Mouse (Mus musculus) cerebellum, adult 2 months (tissue): ENCODE results near the gene Map4k2. TPM values are rescaled to one million over a fixed set of nuclear protein-coding genes. Genes with fewer than 3 reads are reported as not detected.

Experiments
- DNase-seq, 2 experiments: peaks; one replicate each; pipeline ENCODE4 v3.0.0; 2021
- H3K27ac ChIP-seq: fragments of 200-500 bp; 2 replicates; pipeline ENCODE4 v1.5.1; 2012; ENCODE audit warnings: low read length, control low read depth, inconsistent platforms; ENCODE audit not compliant: insufficient read depth
- H3K27me3 ChIP-seq: fragments of 200-500 bp; 2 replicates; pipeline ENCODE4 v1.6.1; 2012; ENCODE audit warnings: inconsistent platforms, mild to moderate bottlenecking, low read length, moderate library complexity; ENCODE audit not compliant: control insufficient read depth, insufficient read depth
- H3K4me1 ChIP-seq: fragments of 200-500 bp; 2 replicates; pipeline ENCODE4 v1.6.1; 2011; ENCODE audit warnings: low read length; ENCODE audit not compliant: control insufficient read depth, insufficient read depth
- H3K4me3 ChIP-seq: fragments of 200-500 bp; replicated peaks from 2 replicates; pipeline ENCODE3; 2011; ENCODE audit warnings: mild to moderate bottlenecking, low read depth, low read length, control low read depth; ENCODE audit not compliant: insufficient read depth
- CTCF ChIP-seq: fragments of 200-500 bp; IDR thresholded peaks from 2 replicates; pipeline ENCODE4 v1.5.1; 2011; ENCODE audit warnings: low read depth, mild to moderate bottlenecking, control low read depth, low read length, moderate library complexity, borderline replicate concordance; ENCODE audit not compliant: insufficient read depth
- POLR2A ChIP-seq: fragments of 200-500 bp; IDR thresholded peaks from 2 replicates; pipeline ENCODE4 v1.6.1; 2011; ENCODE audit warnings: low read length, control low read depth, borderline replicate concordance; ENCODE audit not compliant: insufficient read depth
- WGBS: fragments of 180-500 bp; shearing (Covaris S2); methylation state at CpG from one replicate; pipeline ENCODE4 v1.1.7; 2018; 5-methylcytosine and 5-hydroxymethylcytosine counted together
- polyA plus RNA-seq: library from polyadenylated mRNA; depleted of rRNA; stranded (reverse); fragments of >200 nt; gene quantifications from 2 replicates; pipeline ENCODE4 v1.2.3, GENCODE M21; 2012

The Map4k2 gene
- polyA plus RNA-seq, 1 experiment: 317 TPM

GRCm38 (mm10) chr19:6351431-6352106 is 10.6 kb downstream of the Map4k2 start:
- no peaks in the 10 kb centered on the region for H3K4me1 ChIP-seq
- TF ChIP-seq CTCF (no peak), POLR2A (no peak)
- H3K27me3 ChIP-seq: no peaks in the 10 kb centered on the region
- 30% methylated on average over 14 of the region's 14 CpGs for WGBS
- H3K27ac ChIP-seq: no peak overlapping the region
- no peak overlapping the region for H3K4me3 ChIP-seq
- no peak for DNase-seq

GRCm38 (mm10) chr19:6352107-6352505 is 11.2 kb downstream of the Map4k2 start:
- 96% methylated on average over 2 of the region's 2 CpGs for WGBS
- DNase-seq: no peak
- TF ChIP-seq CTCF (no peak), POLR2A (no peak)

DNA sequence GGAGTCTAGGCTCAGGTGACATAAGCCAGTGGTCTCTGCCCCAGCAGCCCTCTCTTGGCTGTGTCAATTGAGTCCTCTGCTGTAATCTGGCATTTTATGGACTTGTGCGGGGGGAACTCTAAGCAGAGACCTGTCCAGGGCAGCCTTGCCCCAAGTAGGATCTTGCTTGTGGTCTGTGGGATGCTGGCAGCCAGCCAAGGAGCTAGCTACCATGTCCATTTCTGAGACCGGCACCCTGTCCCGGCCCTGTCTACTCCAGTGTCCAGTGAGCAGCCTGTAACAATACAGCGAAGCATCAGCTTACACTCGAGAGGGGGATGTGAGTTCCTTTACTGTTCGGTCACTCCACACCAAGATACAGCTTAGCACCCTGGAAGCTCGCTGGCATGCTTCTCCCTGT is 13.1 kb downstream of the Map4k2 start:
- Histone ChIP-seq H3K27me3 (no peaks in the 10 kb centered on the region), H3K4me3 (no peak overlapping the region), H3K27ac (no peak overlapping the region), H3K4me1 (no peaks in the 10 kb centered on the region)
- DNase-seq: no peak
- TF ChIP-seq POLR2A: no peak
- TF ChIP-seq CTCF: no peak
- WGBS: 54% methylated on average over 7 of the region's 7 CpGs

More at GRCm38 (mm10) chr19:6352107-6352505, 11.2 kb downstream of the Map4k2 start:
- Histone ChIP-seq H3K27ac (no peak overlapping the region), H3K27me3 (no peaks in the 10 kb centered on the region), H3K4me3 (no peak overlapping the region), H3K4me1 (no peaks in the 10 kb centered on the region)

GRCm38 (mm10) chr19:6361291-6361690 is 20.4 kb downstream of the Map4k2 start:
- H3K27me3 ChIP-seq: no peaks in the 10 kb centered on the region
- no peak overlapping the region for H3K4me3 ChIP-seq
- TF ChIP-seq CTCF (no peak), POLR2A (no peak)
- DNase-seq: no peak
- H3K27ac ChIP-seq: no peak overlapping the region
- H3K4me1 ChIP-seq: peaks cover 2% of the 10 kb centered on the region; the same call in 1 of the 2 replicates
- 93% methylated on average over 3 of the region's 3 CpGs for WGBS

GRCm38 (mm10) chr19:6363091-6363410 is 22.1 kb downstream of the Map4k2 start:
- H3K4me3 ChIP-seq: peak overlapping the region; percentile 63
- TF ChIP-seq CTCF (no peak), POLR2A (no peak; the same call in 1 of the 2 replicates)
- no peaks in the 10 kb centered on the region for H3K27me3 ChIP-seq
- H3K4me1 ChIP-seq: peaks cover 2% of the 10 kb centered on the region; the same call in 1 of the 2 replicates
- H3K27ac ChIP-seq: no peak overlapping the region
- WGBS: under 1% methylated on average over 11 of the region's 11 CpGs
- no peak for DNase-seq

DNA sequence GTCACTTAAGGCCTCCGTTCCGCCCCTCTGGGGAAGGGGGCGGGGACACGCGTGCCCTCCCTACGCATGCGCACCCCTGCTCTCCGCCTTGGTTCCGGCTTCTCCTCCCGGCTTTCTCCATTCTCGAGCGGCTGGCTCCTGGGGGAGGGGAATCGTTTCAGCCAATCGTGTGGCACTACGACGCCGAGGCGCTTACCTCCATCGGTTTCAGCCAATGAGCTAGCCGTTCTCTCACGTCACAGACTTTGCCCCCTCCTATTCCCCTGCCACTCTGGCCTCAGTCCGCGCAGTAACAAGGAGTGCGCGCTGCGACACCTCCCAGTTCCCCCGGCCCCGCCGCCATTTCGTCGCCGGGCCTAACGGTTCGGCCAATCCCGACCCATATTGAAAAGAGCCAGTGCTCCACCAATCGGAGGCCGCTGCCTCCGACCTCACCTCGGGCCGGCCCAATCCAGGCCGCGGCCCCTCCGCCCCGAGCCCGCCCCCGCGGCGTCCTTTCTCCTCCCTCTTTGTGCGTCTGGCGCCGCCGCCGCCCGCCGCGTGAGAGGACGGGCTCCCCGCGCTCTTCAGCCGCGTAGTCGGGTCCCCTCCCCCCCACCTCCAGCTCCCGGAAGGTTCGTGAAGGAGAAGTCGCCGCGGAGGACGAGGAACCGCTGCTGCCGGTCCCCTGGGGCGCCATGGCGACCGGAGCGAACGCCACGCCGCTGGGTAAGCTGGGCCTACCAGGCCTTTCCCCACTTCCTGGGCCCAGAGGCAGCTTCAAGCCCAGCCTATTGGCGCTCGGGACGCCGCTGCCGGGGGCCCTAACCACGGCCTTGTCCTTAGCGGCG is 22.7 kb downstream of the Map4k2 start, which contains the start of gene Sf1:
Gene Sf1 (plus strand): TSS at position 280 of the 830 bp plus-strand sequence.
- H3K27me3 ChIP-seq: no peaks in the 10 kb centered on the region
- H3K4me1 ChIP-seq: peaks cover 2% of the 10 kb centered on the region; the same call in 1 of the 2 replicates
- peak; percentile 99 to 100 for DNase-seq
- TF ChIP-seq CTCF (no peak), POLR2A (peak; percentile 59)
- peak within 1 kb of the TSS; percentile 90 for H3K27ac ChIP-seq
- peak within 1 kb of the TSS; percentile 95 for H3K4me3 ChIP-seq
- WGBS: under 1% methylated on average over 85 of the region's 85 CpGs

GRCm38 (mm10) chr19:6364317-6364725 is 23.4 kb downstream of the Map4k2 start:
- DNase-seq: peak; percentile 93 to 95
- Histone ChIP-seq H3K27ac (peak overlapping the region; percentile 90), H3K4me3 (peak overlapping the region; percentile 95)

More at GRCm38 (mm10) chr19:6364317-6364725, 23.4 kb downstream of the Map4k2 start:
- Histone ChIP-seq H3K27me3 (no peaks in the 10 kb centered on the region), H3K4me1 (peaks cover 2% of the 10 kb centered on the region; the same call in 1 of the 2 replicates)
- whole genome bisulfite sequencing: under 1% methylated on average over 55 of the region's 55 CpGs
- TF ChIP-seq POLR2A: peak; percentile 47; the same call in 1 of the 2 replicates
- no peak for TF ChIP-seq CTCF
